Mouse (Mus musculus): Measurements from ENCODE around the gene Prkcz. TPM values are rescaled to one million over a fixed set of nuclear protein-coding genes. Genes with fewer than 3 reads are reported as not detected.

The Prkcz gene
- polyA plus RNA-seq (2021; fragmentation: Nextera tagmentation): 92.9 and 103 TPM in 2 replicates
- long read RNA-seq, experiment 1, full-length matches to known transcripts: 196 of 268 reads
- long read RNA-seq, experiment 1, partial matches to known transcripts: 32 of 268 reads
- long read RNA-seq, experiment 1, other reads (novel, unspliced or antisense): 40 of 268 reads
- long read RNA-seq, experiment 2, full-length matches to known transcripts: 871 of 1,056 reads
- long read RNA-seq, experiment 2, partial matches to known transcripts: 56 of 1,056 reads
- long read RNA-seq, experiment 2, other reads (novel, unspliced or antisense): 129 of 1,056 reads

GRCm38 (mm10) chr4:155361303-155361791 lies at the start of gene Prkcz:
Gene Prkcz (minus strand): TSS chr4:155361361.

DNA sequence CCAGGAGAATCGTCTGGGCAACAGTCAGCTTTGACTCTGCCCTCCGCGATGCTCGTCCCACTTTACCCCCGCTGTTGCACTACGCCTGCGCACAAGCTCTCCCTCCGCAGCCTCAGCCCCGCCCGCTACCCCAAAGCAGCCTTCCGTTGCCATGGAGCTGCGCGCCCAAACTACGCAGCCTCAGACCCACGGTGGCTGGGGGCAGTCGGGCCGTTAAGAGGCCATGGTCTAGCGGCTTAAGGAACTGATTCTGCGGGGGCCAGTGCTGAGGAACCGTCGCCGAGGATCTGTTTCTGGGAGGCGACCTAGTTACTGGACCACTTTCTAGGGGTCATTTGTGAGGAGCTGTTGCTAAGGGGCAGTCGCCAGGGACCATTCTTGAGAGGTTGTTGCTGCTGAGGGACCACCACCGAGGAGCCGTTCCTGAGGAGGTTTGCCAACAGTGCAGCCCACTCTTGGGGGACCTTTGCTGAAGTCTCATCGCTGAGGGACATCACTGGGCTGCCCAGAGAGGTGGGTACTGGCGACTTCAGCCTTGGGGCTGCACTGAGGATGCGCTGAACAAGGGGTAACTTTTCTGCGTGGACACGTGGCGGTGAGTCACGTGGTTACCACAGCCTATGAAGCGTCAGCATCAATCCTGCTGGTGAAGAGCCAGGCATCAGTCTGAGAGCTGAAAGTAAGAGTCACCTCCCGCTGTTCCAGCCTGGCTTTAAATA lies 48.1 kb upstream of the Prkcz start, which contains the start of gene Cfap74:
Gene Cfap74 (plus strand): TSS at position 133 of the 719 bp plus-strand sequence.

DNA sequence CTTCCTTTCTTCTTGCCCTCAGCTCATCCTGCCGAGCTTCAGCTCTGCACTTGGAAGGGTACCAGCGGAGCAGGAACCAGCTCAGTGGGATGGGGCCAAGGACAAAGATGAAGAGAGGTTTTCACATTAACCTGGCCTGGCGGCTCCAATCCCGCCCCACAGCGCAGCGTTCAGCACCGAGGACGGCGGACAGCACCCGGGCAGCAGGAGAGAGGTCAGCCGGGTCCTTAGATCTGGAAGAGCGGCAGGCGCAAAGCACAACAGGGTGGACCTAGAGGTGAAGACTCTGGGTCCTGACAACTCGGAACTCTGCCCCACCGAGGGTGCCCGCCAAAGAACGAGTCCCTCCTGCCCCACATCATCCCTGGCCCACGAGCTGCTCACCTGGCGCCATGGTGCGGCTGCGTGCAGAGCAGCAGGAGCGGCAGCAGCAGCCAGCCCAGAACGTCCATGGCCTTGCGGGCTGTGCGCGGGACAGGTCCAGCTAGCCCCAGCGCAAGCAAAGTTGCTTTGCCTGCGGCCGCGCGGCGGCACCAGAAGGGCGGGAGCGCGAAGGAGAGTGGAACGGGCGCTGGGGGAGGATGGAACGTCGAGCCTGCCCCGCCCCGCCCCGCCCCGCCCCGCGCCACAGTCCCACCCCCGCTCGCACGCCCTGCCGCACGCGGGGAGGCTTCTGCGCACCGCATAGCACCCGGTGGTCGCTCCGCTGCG lies 36.5 kb upstream of the Prkcz start, which contains the start of gene Gabrd:
Gene Gabrd (minus strand): TSS at position 602 of the 711 bp plus-strand sequence.

DNA sequence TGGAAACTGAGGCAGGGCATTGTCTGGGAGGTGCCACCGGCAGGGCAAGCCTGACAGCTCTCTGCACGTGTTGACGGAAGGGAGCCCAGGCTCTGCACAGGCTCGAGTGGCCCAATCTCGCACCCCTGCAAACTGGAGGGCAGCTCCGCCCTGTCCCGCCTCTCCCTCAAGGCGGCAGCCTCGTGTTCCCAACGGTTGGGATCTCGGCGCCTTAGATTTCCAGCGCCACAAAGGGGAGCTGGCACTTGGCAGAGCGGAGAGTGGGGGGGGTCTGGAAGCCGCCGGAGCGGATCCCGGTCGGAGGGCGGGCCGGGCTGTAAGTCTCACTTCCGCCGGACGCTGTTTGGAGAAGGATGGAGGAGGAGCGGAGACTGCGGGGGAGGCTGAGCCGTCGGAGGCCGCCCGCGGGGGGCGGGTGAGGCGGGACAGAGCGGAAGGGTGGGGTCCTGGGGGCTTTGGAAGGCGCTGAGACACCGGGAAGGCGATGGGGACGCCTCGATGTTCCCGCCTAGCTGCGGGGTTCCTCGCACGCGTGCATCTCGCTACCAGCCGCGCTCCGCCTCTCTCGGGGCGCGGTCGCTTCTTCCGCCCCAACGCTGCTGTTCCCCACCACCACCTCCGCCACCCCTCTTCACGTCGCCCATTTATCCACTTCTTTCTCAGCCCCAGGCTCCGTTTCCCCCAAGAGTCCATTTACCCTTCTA lies 111.4 kb downstream of the Prkcz start, which contains the start of gene Faap20:
Gene Faap20 (plus strand): TSS at position 155 of the 704 bp plus-strand sequence.

GRCm38 (mm10) chr4:155222552-155222840 lies 138.7 kb downstream of the Prkcz start, which contains the start of gene Ski:
Gene Ski (minus strand): TSS chr4:155222592.

Other genes with a start within 250 kb of the Prkcz start
- gene Ski, start 138.8 kb downstream of the Prkcz start, polyA plus RNA-seq (2021; fragmentation: Nextera tagmentation): 15.4 and 15.8 TPM in 2 replicates
- gene Faap20, start 111.6 kb downstream of the Prkcz start, polyA plus RNA-seq (2021; fragmentation: Nextera tagmentation): 34.0 and 38.9 TPM in 2 replicates
- gene Gabrd, start 36.8 kb upstream of the Prkcz start, polyA plus RNA-seq (2021; fragmentation: Nextera tagmentation): 30.7 and 34.2 TPM in 2 replicates
- gene Cfap74, start 47.8 kb upstream of the Prkcz start, polyA plus RNA-seq (2021; fragmentation: Nextera tagmentation): 5.1 and 5.3 TPM in 2 replicates
- 7.6 and 8.3 TPM in 2 replicates for gene Tmem52, start 107.8 kb upstream of the Prkcz start, polyA plus RNA-seq (2021; fragmentation: Nextera tagmentation)
- gene Gnb1, start 130.0 kb upstream of the Prkcz start, polyA plus RNA-seq (2021; fragmentation: Nextera tagmentation): 837 and 1,392 TPM in 2 replicates
- 58.4 and 62.6 TPM in 2 replicates for gene Nadk, start 201.0 kb upstream of the Prkcz start, polyA plus RNA-seq (2021; fragmentation: Nextera tagmentation)
- 26.4 and 31.2 TPM in 2 replicates for gene Slc35e2, start 240.1 kb upstream of the Prkcz start, polyA plus RNA-seq (2021; fragmentation: Nextera tagmentation)

Data from layer of hippocampus, adult 6 months (tissue).